Mouse (Mus musculus) left cerebral cortex, adult 11 months (tissue): Measurements from ENCODE around the gene Gm19965.

ENCODE experiments used
- DNase-seq: peaks from one replicate; pipeline ENCODE4 v3.0.0; 2022; ENCODE audit warnings: low spot score

Gm19965 gene

GRCm38 (mm10) chr1:116802683-116803082 is at the start of gene Gm19965:
TSS of gene Gm19965 (plus strand) at chr1:116802983.
- no peak for DNase-seq

- DNase-seq: no peak
Observed at GRCm38 (mm10) chr1:116782471-116782989, 20.3 kb upstream of the Gm19965 start.
